Mouse (Mus musculus) heart, postnatal 14 days (tissue): Measurements from ENCODE around the gene Vmn1r228. TPM values are rescaled to one million over a fixed set of nuclear protein-coding genes. Genes with fewer than 3 reads are reported as not detected.

ENCODE experiments used
- DNase-seq, 2 experiments: peaks; one replicate each; pipeline ENCODE4 v3.0.0; 2021 to 2022
- intact Hi-C: fragments of 180-260 bp; cut with DNase I; formaldehyde crosslinking; loops from one replicate; pipeline ENCODE4 v1.15.1; 2025
- long read RNA-seq, 2 experiments: library from polyadenylated mRNA; stranded (forward); transcript quantifications; one replicate each; pipeline ENCODE4 v2.0.0; 2021
- total RNA-seq, 2 experiments: library from RNA; stranded (reverse); gene quantifications; 2 replicates each; pipeline ENCODE4 v1.2.3; 2021

Gene Vmn1r228
- total RNA-seq: not detected
- long read RNA-seq, experiment 1: 0 reads
- long read RNA-seq, experiment 2: 0 reads

GRCm38 (mm10) chr17:20786057-20786456, at the start of gene Vmn1r228:
Gene Vmn1r228, minus strand, starts transcription at chr17:20786157.
- no peak for DNase-seq
- intact Hi-C loops: no loop called here

- intact Hi-C loops: no loop called here
- DNase-seq: no peak
These were observed 25.3 kb upstream of the Vmn1r228 start, which contains the start of gene Vmn1r229 for GRCm38 (mm10) chr17:20811255-20811654. Gene Vmn1r229, plus strand, starts transcription at chr17:20811555.

- DNase-seq: no peak
- intact Hi-C loops: no loop called here
These were observed 56.4 kb downstream of the Vmn1r228 start, which contains the start of gene Vmn1r227 for GRCm38 (mm10) chr17:20729543-20729942. Gene Vmn1r227, plus strand, starts transcription at chr17:20729843.

Other genes with a start within 250 kb of the Vmn1r228 start
- not detected for gene Vmn2r109, start 221.4 kb downstream of the Vmn1r228 start, total RNA-seq
- gene Vmn2r110, start 189.7 kb downstream of the Vmn1r228 start, total RNA-seq: not detected
- not detected for gene Fpr-rs3, start 161.3 kb downstream of the Vmn1r228 start, total RNA-seq
- not detected for gene Vmn1r226, start 103.3 kb downstream of the Vmn1r228 start, total RNA-seq
- not detected for gene Vmn1r227, start 56.3 kb downstream of the Vmn1r228 start, total RNA-seq
- gene Vmn1r229, start 25.4 kb upstream of the Vmn1r228 start, total RNA-seq: not detected
- gene Vmn1r230, start 54.3 kb upstream of the Vmn1r228 start, total RNA-seq: not detected
- gene Vmn1r231, start 118.9 kb upstream of the Vmn1r228 start, total RNA-seq: not detected
- gene Vmn1r232, start 133.6 kb upstream of the Vmn1r228 start, total RNA-seq: not detected
- gene Ppp2r1a, start 159.2 kb upstream of the Vmn1r228 start, total RNA-seq: 100 to 1,000 TPM; 213 to 215 TPM
- gene Vmn1r233, start 210.3 kb upstream of the Vmn1r228 start, total RNA-seq: not detected
- 10 to 100 TPM; 12.8 to 14.5 TPM for gene Zfp160, start 222.7 kb upstream of the Vmn1r228 start, total RNA-seq